Mouse (Mus musculus) stomach, embryonic 14.5 days (tissue): ENCODE results near the gene Htr2a. TPM values are rescaled to one million over a fixed set of nuclear protein-coding genes. Genes with fewer than 3 reads are reported as not detected.

Experiments used
- ATAC-seq: fragments of 200-750 bp; cut with Nextera tagmentation; 2 replicates; pipeline ENCODE4 v1.8.0; 2017; ENCODE audit warnings: low read depth, moderate TSS enrichment; ENCODE audit not compliant: insufficient number of reproducible peaks, insufficient read depth, low FRiP score
- H3K27ac ChIP-seq: fragments of 300-500 bp; sonication (generic); 2 replicates; pipeline ENCODE4 v1.5.1; 2014; ENCODE audit warnings: mild to moderate bottlenecking, low read length, moderate library complexity, mixed read lengths
- H3K27me3 ChIP-seq: fragments of 300-500 bp; sonication (generic); 2 replicates; pipeline ENCODE4 v1.6.1; 2014; ENCODE audit warnings: low read length, control low read depth, mixed read lengths; ENCODE audit not compliant: control insufficient read depth, insufficient read depth
- H3K36me3 ChIP-seq: fragments of 300-500 bp; sonication (generic); 2 replicates; pipeline ENCODE4 v1.6.1; 2014; ENCODE audit warnings: mild to moderate bottlenecking, control low read depth, low read length, moderate library complexity, mixed read lengths; ENCODE audit not compliant: control insufficient read depth, insufficient read depth
- H3K4me1 ChIP-seq: fragments of 300-500 bp; sonication (generic); 2 replicates; pipeline ENCODE4 v1.6.1; 2014; ENCODE audit warnings: low read length, control low read depth, mixed read lengths; ENCODE audit not compliant: control insufficient read depth, insufficient read depth
- H3K4me2 ChIP-seq: fragments of 300-500 bp; sonication (generic); replicated peaks from 2 replicates; pipeline ENCODE4 v1.6.1; 2014; ENCODE audit warnings: low read depth, low read length, control low read depth
- H3K4me3 ChIP-seq: fragments of 300-500 bp; sonication (generic); 2 replicates; pipeline ENCODE4 v1.5.1; 2014; ENCODE audit warnings: low read depth, low read length, control low read depth
- H3K9ac ChIP-seq: fragments of 300-500 bp; sonication (generic); replicated peaks from 2 replicates; pipeline ENCODE4 v1.6.1; 2014; ENCODE audit warnings: low read depth, mild to moderate bottlenecking, control low read depth, low read length, moderate library complexity, mixed read lengths
- H3K9me3 ChIP-seq: fragments of 300-500 bp; sonication (generic); 2 replicates; pipeline ENCODE4 v1.6.1; 2016; ENCODE audit warnings: low read depth, low read length, control low read depth; ENCODE audit not compliant: control insufficient read depth
- WGBS: fragments of 180-500 bp; shearing (Covaris S2); extraction: QIAGEN DNeasy Blood & Tissue Kit; methylation state at CpG from one replicate; pipeline ENCODE4 v1.1.7; 2014; 5-methylcytosine and 5-hydroxymethylcytosine counted together
- polyA plus RNA-seq: library from polyadenylated mRNA; unstranded; fragments of >200 nt; fragmentation: Nextera tagmentation; extraction: Ambion mirVana; gene quantifications from 2 replicates; pipeline ENCODE4 v1.2.1, GENCODE M21; 2014

The Htr2a gene
- polyA plus RNA-seq, 1 experiment from 2014 or later: 0.62 TPM

- H3K4me3 ChIP-seq: no peak overlapping the region
- WGBS: 47% methylated on average over 3 of the region's 3 CpGs
- no peak for ATAC-seq
Observed at GRCm38 (mm10) chr14:74673584-74673983, 32.9 kb downstream of the Htr2a start.

GRCm38 (mm10) chr14:74679841-74680240 lies 39.2 kb downstream of the Htr2a start:
- Histone ChIP-seq H3K9ac (no peak overlapping the region), H3K27ac (no peak overlapping the region), H3K4me2 (no peak overlapping the region), H3K9me3 (no peaks in the 10 kb centered on the region), H3K4me3 (no peak overlapping the region), H3K27me3 (no peaks in the 10 kb centered on the region), H3K36me3 (no peaks in the 10 kb centered on the region), H3K4me1 (no peaks in the 10 kb centered on the region)
- WGBS: 88% methylated on average over 5 of the region's 5 CpGs
- ATAC-seq: no peak

More at GRCm38 (mm10) chr14:74673584-74673983, 32.9 kb downstream of the Htr2a start:
- Histone ChIP-seq H3K36me3 (no peaks in the 10 kb centered on the region), H3K9ac (no peak overlapping the region), H3K27ac (no peak overlapping the region), H3K27me3 (no peaks in the 10 kb centered on the region), H3K9me3 (no peaks in the 10 kb centered on the region), H3K4me2 (no peak overlapping the region), H3K4me1 (no peaks in the 10 kb centered on the region)

GRCm38 (mm10) chr14:74684298-74684978 lies 43.8 kb downstream of the Htr2a start:
- Histone ChIP-seq H3K36me3 (no peaks in the 10 kb centered on the region), H3K4me3 (no peak overlapping the region), H3K9me3 (no peaks in the 10 kb centered on the region), H3K27me3 (no peaks in the 10 kb centered on the region), H3K9ac (no peak overlapping the region), H3K4me1 (no peaks in the 10 kb centered on the region), H3K27ac (no peak overlapping the region), H3K4me2 (no peak overlapping the region)
- ATAC-seq: no peak
- 78% methylated on average over 5 of the region's 5 CpGs for WGBS

GRCm38 (mm10) chr14:74691963-74692362 lies 51.3 kb downstream of the Htr2a start:
- H3K27ac ChIP-seq: no peak overlapping the region
- 94% methylated on average over 2 of the region's 2 CpGs for WGBS
- H3K4me2 ChIP-seq: no peak overlapping the region
- no peak overlapping the region for H3K9ac ChIP-seq
- no peaks in the 10 kb centered on the region for H3K9me3 ChIP-seq
- H3K4me3 ChIP-seq: no peak overlapping the region
- ATAC-seq: no peak
- no peaks in the 10 kb centered on the region for H3K36me3 ChIP-seq
- no peaks in the 10 kb centered on the region for H3K4me1 ChIP-seq
- H3K27me3 ChIP-seq: no peaks in the 10 kb centered on the region

GRCm38 (mm10) chr14:74696766-74697165 lies 56.1 kb downstream of the Htr2a start:
- Histone ChIP-seq H3K4me1 (no peaks in the 10 kb centered on the region), H3K4me3 (no peak overlapping the region), H3K4me2 (no peak overlapping the region), H3K27me3 (no peaks in the 10 kb centered on the region), H3K27ac (no peak overlapping the region), H3K9me3 (no peaks in the 10 kb centered on the region), H3K9ac (no peak overlapping the region), H3K36me3 (no peaks in the 10 kb centered on the region)
- WGBS: 31% methylated on average over 4 of the region's 4 CpGs
- ATAC-seq: no peak

- Histone ChIP-seq H3K4me2 (no peak overlapping the region), H3K27me3 (no peaks in the 10 kb centered on the region), H3K4me1 (no peaks in the 10 kb centered on the region), H3K9ac (no peak overlapping the region), H3K27ac (no peak overlapping the region), H3K4me3 (no peak overlapping the region), H3K9me3 (no peaks in the 10 kb centered on the region), H3K36me3 (no peaks in the 10 kb centered on the region)
- no peak for ATAC-seq
Observed at GRCm38 (mm10) chr14:74697432-74697831, 56.8 kb downstream of the Htr2a start.

- no peak overlapping the region for H3K27ac ChIP-seq
- no peak overlapping the region for H3K9ac ChIP-seq
- H3K27me3 ChIP-seq: no peaks in the 10 kb centered on the region
- H3K36me3 ChIP-seq: no peaks in the 10 kb centered on the region
- no peaks in the 10 kb centered on the region for H3K9me3 ChIP-seq
- WGBS: 85% methylated on average over 3 of the region's 3 CpGs
- no peak overlapping the region for H3K4me3 ChIP-seq
- no peak overlapping the region for H3K4me2 ChIP-seq
- H3K4me1 ChIP-seq: no peaks in the 10 kb centered on the region
- no peak for ATAC-seq
Observed at GRCm38 (mm10) chr14:74699241-74699640, 58.6 kb downstream of the Htr2a start.

GRCm38 (mm10) chr14:74703930-74704329 lies 63.3 kb downstream of the Htr2a start:
- no peaks in the 10 kb centered on the region for H3K4me1 ChIP-seq
- H3K36me3 ChIP-seq: no peaks in the 10 kb centered on the region
- ATAC-seq: no peak
- H3K9me3 ChIP-seq: no peaks in the 10 kb centered on the region
- H3K4me3 ChIP-seq: no peak overlapping the region
- no peak overlapping the region for H3K4me2 ChIP-seq
- no peak overlapping the region for H3K27ac ChIP-seq
- no peaks in the 10 kb centered on the region for H3K27me3 ChIP-seq
- 43% methylated on average over 6 of the region's 6 CpGs for WGBS
- H3K9ac ChIP-seq: no peak overlapping the region

GRCm38 (mm10) chr14:74709054-74709453 lies 68.4 kb downstream of the Htr2a start:
- WGBS: 18% methylated on average over 3 of the region's 3 CpGs
- Histone ChIP-seq H3K4me2 (no peak overlapping the region), H3K9ac (no peak overlapping the region), H3K27me3 (no peaks in the 10 kb centered on the region), H3K27ac (no peak overlapping the region), H3K4me3 (no peak overlapping the region), H3K9me3 (no peaks in the 10 kb centered on the region), H3K4me1 (no peaks in the 10 kb centered on the region), H3K36me3 (no peaks in the 10 kb centered on the region)
- no peak for ATAC-seq
